Mouse (Mus musculus): ENCODE measurements around the gene Tubgcp2.

- no peak for TF ChIP-seq CTCF (IDR thresholded peaks at IDR 0.05; ENCODE audit: borderline replicate concordance, insufficient read depth, low read depth, low read length)
- TF ChIP-seq POLR2A (IDR thresholded peaks at IDR 0.05; ENCODE audit: borderline replicate concordance, insufficient read depth, low read length): no peak
These were observed 4.7 kb downstream of the Tubgcp2 start for GRCm38 (mm10) chr7:140031771-140032170.
